Mouse (Mus musculus) kidney, embryonic 16.5 days (tissue): ENCODE measurements around the gene Rpf2. TPM values are rescaled to one million over a fixed set of nuclear protein-coding genes. Genes with fewer than 3 reads are reported as not detected.

Experiments
- ATAC-seq: fragments of 200-750 bp; cut with Nextera tagmentation; 2 replicates; pipeline ENCODE4 v1.8.0; 2017; ENCODE audit warnings: moderate TSS enrichment; ENCODE audit not compliant: low FRiP score, low TSS enrichment
- H3K27ac ChIP-seq: fragments of 300-500 bp; sonication (generic); 2 replicates; pipeline ENCODE4 v1.5.1; 2014; ENCODE audit warnings: low read length
- H3K27me3 ChIP-seq: fragments of 300-500 bp; sonication (generic); 2 replicates; pipeline ENCODE4 v1.6.1; 2014; ENCODE audit warnings: low read length, control low read depth, mixed read lengths; ENCODE audit not compliant: insufficient read depth
- H3K36me3 ChIP-seq: fragments of 300-500 bp; sonication (generic); 2 replicates; pipeline ENCODE4 v1.6.1; 2014; ENCODE audit warnings: low read length, control low read depth, mixed read lengths; ENCODE audit not compliant: insufficient read depth
- H3K4me1 ChIP-seq: fragments of 300-500 bp; sonication (generic); 2 replicates; pipeline ENCODE4 v1.6.1; 2014; ENCODE audit warnings: low read length, control low read depth, mixed read lengths; ENCODE audit not compliant: insufficient read depth
- H3K4me2 ChIP-seq: fragments of 300-500 bp; sonication (generic); replicated peaks from 2 replicates; pipeline ENCODE4 v1.6.1; 2014; ENCODE audit warnings: low read depth, low read length
- H3K4me3 ChIP-seq: fragments of 300-500 bp; sonication (generic); 2 replicates; pipeline ENCODE4 v1.5.1; 2014; ENCODE audit warnings: mild to moderate bottlenecking, low read length
- H3K9ac ChIP-seq: fragments of 300-500 bp; sonication (generic); replicated peaks from 2 replicates; pipeline ENCODE4 v1.6.1; 2014; ENCODE audit warnings: low read length
- H3K9me3 ChIP-seq: fragments of 300-500 bp; sonication (generic); 2 replicates; pipeline ENCODE4 v1.6.1; 2016; ENCODE audit warnings: low read length, control low read depth
- WGBS: fragments of 180-500 bp; shearing (Covaris S2); extraction: QIAGEN DNeasy Blood & Tissue Kit; methylation state at CpG from one replicate; pipeline ENCODE4 v1.1.7; 2014; 5-methylcytosine and 5-hydroxymethylcytosine counted together
- polyA plus RNA-seq: library from polyadenylated mRNA; unstranded; fragments of >200 nt; fragmentation: Nextera tagmentation; extraction: Ambion mirVana; gene quantifications from 2 replicates; pipeline ENCODE4 v1.2.1, GENCODE M21; 2015

Rpf2 gene
- polyA plus RNA-seq, 1 experiment from 2014 or later, result 71.0 TPM

DNA sequence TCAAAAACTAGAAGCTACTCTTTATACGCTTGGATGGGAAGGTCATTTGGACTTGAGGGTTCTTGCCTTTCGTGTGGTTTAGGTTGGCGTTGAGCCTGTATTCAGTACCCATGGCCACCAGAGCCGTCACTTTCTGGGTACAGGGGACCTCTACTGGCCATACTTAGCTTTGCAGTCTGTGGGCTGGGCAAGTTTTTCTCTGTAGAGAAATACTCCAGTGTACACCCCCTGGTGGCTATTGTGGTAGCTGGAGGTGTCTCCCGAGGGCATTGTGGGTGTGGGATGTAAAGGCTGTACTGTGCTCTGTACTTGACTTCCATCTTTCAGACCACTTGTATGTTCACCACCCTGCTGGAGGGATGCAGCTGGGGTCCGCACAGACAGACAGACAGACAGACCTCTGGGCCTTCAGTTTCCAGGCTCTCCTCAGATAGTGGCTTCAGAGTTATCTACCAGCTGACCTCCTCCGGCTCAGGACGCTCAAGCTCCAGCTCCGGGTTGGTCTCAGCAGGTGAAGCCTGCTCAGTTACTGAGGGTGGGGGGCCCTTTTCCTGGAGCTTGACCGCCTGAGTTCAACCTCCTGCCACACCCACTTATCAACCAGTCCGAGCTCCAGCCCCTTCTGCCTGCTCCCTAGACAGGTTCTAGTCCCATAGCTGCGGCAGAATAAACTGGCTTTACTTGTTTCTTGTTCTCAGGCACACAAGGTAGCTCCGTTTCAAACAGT is 34.2 kb downstream of the Rpf2 start:
- 34% methylated on average over 13 of the region's 13 CpGs for WGBS

GRCm38 (mm10) chr10:40195001-40195400 is 51.8 kb downstream of the Rpf2 start:
- 70% methylated on average over 6 of the region's 6 CpGs for WGBS
- H3K9ac ChIP-seq, result no peak overlapping the region
- H3K4me3 ChIP-seq, result no peak overlapping the region
- no peak overlapping the region for H3K4me2 ChIP-seq
- no peak overlapping the region for H3K27ac ChIP-seq
- no peaks in the 10 kb centered on the region for H3K9me3 ChIP-seq
- H3K4me1 ChIP-seq, result peaks cover 7% of the 10 kb centered on the region
- ATAC-seq, result no peak
- no peaks in the 10 kb centered on the region for H3K27me3 ChIP-seq
- H3K36me3 ChIP-seq, result no peaks in the 10 kb centered on the region

More for the DNA sequence above, 34.2 kb downstream of the Rpf2 start:
- no peaks in the 10 kb centered on the region for H3K9me3 ChIP-seq
- H3K4me2 ChIP-seq, result 0 out of 2 replicates have a peak overlapping the region, but pooled peaks have one; percentile 7
- no peaks in the 10 kb centered on the region for H3K27me3 ChIP-seq
- no peak overlapping the region for H3K4me3 ChIP-seq
- peak; percentile 95 for ATAC-seq
- H3K27ac ChIP-seq, result no peak overlapping the region
- H3K9ac ChIP-seq, result no peak overlapping the region
- no peaks in the 10 kb centered on the region for H3K36me3 ChIP-seq
- no peaks in the 10 kb centered on the region for H3K4me1 ChIP-seq

- Histone ChIP-seq H3K4me2 (peak overlapping the region; percentile 64), H3K9ac (peak overlapping the region; percentile 53), H3K4me3 (peak overlapping the region; percentile 37), H3K27me3 (no peaks in the 10 kb centered on the region), H3K9me3 (no peaks in the 10 kb centered on the region), H3K27ac (no peak overlapping the region), H3K36me3 (no peaks in the 10 kb centered on the region), H3K4me1 (peaks cover 7% of the 10 kb centered on the region)
- WGBS, result 29% methylated on average over 18 of the region's 18 CpGs
- 0 out of 2 replicates have a peak, but pooled peaks have one; percentile 19 for ATAC-seq
These were observed 54.6 kb downstream of the Rpf2 start for GRCm38 (mm10) chr10:40192010-40192935.

DNA sequence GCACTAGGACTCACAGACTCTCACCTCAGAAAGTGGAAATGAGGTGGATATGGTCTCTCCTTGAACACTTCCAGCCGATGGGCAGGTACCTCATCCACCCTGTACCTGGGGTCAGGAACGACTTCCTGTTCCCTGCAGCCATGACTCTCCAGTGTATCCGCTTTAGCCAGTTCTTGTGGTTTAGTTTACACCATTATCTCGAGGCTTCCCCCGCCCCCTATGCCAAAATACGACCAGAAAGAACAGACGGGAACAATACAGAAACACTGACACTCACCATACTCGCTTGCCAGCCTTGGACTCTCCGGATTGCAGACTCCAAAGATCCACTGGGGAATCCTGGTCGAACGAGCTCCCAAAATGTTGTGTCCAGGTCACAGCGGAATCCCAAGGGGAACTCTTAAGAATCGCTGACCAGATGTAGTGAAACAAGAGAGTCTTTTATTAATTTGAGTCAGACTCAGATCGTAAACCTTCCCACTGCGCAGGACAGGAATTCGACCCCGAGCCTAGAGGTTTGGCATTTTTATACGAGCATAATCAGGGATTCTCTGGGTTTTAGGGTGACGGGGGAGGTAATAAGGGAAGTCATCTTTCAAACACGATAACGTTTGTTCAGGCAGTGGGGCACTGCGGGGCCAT is 55.4 kb downstream of the Rpf2 start:
- Histone ChIP-seq H3K4me2 (peak overlapping the region; percentile 64), H3K27me3 (no peaks in the 10 kb centered on the region), H3K36me3 (no peaks in the 10 kb centered on the region), H3K9me3 (no peaks in the 10 kb centered on the region), H3K27ac (no peak overlapping the region), H3K4me3 (peak overlapping the region; percentile 37), H3K4me1 (peaks cover 7% of the 10 kb centered on the region), H3K9ac (peak overlapping the region; percentile 53)
- 17% methylated on average over 22 of the region's 22 CpGs for WGBS
- ATAC-seq, result no peak; the same call in 1 of the 2 replicates

DNA sequence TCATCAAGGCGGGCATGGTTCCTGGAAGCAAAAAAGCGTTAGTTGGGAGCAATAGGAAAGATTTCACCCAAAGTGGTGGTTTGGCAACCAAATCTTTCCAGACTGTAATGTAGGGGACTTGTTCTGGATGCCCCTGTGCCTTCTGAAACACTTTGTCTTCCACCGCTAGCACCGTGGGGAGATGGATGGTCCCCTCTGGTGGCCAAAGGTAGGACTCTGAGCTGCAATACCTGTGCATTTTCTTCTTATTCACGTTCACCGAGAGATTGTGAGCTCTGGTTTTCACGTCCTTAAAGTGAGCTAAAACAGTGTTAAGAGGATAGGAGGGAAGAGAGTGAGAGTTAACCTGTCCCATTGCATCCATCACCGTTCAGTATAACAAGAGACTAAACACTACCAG is 56.0 kb downstream of the Rpf2 start:
- no peaks in the 10 kb centered on the region for H3K9me3 ChIP-seq
- 84% methylated on average over 8 of the region's 8 CpGs for WGBS

GRCm38 (mm10) chr10:40189689-40190088 is 57.1 kb downstream of the Rpf2 start:
- Histone ChIP-seq H3K27ac (no peak overlapping the region), H3K9me3 (no peaks in the 10 kb centered on the region), H3K4me2 (no peak overlapping the region), H3K27me3 (no peaks in the 10 kb centered on the region), H3K4me1 (peaks cover 7% of the 10 kb centered on the region), H3K9ac (no peak overlapping the region), H3K36me3 (no peaks in the 10 kb centered on the region), H3K4me3 (no peak overlapping the region)
- 85% methylated on average over 2 of the region's 2 CpGs for WGBS
- no peak for ATAC-seq

More for the DNA sequence above, 56.0 kb downstream of the Rpf2 start:
- no peaks in the 10 kb centered on the region for H3K36me3 ChIP-seq
- H3K9ac ChIP-seq, result no peak overlapping the region
- no peaks in the 10 kb centered on the region for H3K27me3 ChIP-seq
- ATAC-seq, result no peak
- no peak overlapping the region for H3K4me2 ChIP-seq
- H3K4me1 ChIP-seq, result peaks cover 7% of the 10 kb centered on the region
- no peak overlapping the region for H3K4me3 ChIP-seq
- H3K27ac ChIP-seq, result no peak overlapping the region

GRCm38 (mm10) chr10:40188831-40189230 is 58.0 kb downstream of the Rpf2 start:
- Histone ChIP-seq H3K36me3 (no peaks in the 10 kb centered on the region), H3K4me2 (no peak overlapping the region), H3K9ac (no peak overlapping the region), H3K27ac (no peak overlapping the region), H3K27me3 (no peaks in the 10 kb centered on the region), H3K9me3 (no peaks in the 10 kb centered on the region), H3K4me3 (no peak overlapping the region), H3K4me1 (peaks cover 7% of the 10 kb centered on the region)
- ATAC-seq, result no peak
- WGBS, result 59% methylated on average over 3 of the region's 3 CpGs

- no peaks in the 10 kb centered on the region for H3K4me1 ChIP-seq
- H3K9me3 ChIP-seq, result no peaks in the 10 kb centered on the region
- H3K27ac ChIP-seq, result no peak overlapping the region
- no peak overlapping the region for H3K9ac ChIP-seq
- no peaks in the 10 kb centered on the region for H3K27me3 ChIP-seq
- H3K4me2 ChIP-seq, result no peak overlapping the region
- H3K36me3 ChIP-seq, result no peaks in the 10 kb centered on the region
- no peak overlapping the region for H3K4me3 ChIP-seq
- ATAC-seq, result no peak
These were observed 60.9 kb downstream of the Rpf2 start for GRCm38 (mm10) chr10:40185956-40186355.

DNA sequence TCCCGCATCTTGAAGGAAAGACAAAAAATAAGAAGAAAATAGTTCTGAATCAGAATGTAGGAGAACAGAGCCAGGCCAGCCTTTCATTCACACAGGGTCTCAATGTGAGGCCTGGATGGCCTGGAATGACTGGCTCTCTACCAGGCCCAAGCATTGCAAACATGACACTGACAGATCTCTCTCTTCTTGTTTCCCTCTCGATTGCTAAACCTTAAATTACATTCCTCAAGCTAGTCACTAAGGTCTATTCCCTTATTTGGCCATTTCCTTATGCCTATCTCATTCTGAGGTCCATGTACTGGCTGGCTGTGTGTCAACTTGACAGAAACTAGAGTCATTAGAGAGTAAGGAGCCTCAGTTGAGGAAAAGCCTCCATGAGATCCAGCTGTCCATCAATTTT is 66.8 kb downstream of the Rpf2 start:
- H3K27me3 ChIP-seq, result no peaks in the 10 kb centered on the region
- no peak overlapping the region for H3K9ac ChIP-seq
- no peak overlapping the region for H3K27ac ChIP-seq
- no peak overlapping the region for H3K4me2 ChIP-seq
- no peaks in the 10 kb centered on the region for H3K36me3 ChIP-seq
- H3K4me1 ChIP-seq, result no peaks in the 10 kb centered on the region
- no peaks in the 10 kb centered on the region for H3K9me3 ChIP-seq
- no peak for ATAC-seq
- no peak overlapping the region for H3K4me3 ChIP-seq
- WGBS, result 70% methylated on average over 2 of the region's 2 CpGs
